Mouse (Mus musculus): Measurements from ENCODE around the gene Nccrp1.

Gene Nccrp1

DNA sequence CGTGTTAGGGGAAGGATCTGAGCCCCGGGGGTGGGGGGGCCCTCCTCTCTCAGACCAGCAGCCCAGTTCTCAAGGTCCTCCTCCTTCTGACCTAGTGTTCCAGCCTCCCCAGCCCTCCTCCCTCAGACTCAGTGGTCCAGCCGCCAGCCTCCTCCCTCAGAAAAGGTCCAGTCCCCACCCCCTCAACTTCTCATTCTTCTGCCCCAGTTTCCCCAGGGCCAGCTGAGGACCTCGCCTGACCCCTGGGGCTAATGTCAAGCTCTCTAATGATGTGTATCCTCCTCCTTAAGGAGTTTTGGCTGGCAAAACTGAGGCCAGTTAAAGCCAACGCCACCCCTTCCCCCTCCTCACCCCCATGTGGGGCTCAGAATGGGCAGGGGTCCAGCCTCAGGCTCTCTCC, at the start of gene Nccrp1:
Nccrp1 (minus strand) TSS at position 101 of the 400 bp plus-strand sequence.
- no peak for DNase-seq (ENCODE audit: low spot score in 2 of 2)

GRCm38 (mm10) chr7:28595751-28596435, 48.8 kb upstream of the Nccrp1 start:
- no peak for DNase-seq (ENCODE audit: low spot score in 2 of 2)

DNA sequence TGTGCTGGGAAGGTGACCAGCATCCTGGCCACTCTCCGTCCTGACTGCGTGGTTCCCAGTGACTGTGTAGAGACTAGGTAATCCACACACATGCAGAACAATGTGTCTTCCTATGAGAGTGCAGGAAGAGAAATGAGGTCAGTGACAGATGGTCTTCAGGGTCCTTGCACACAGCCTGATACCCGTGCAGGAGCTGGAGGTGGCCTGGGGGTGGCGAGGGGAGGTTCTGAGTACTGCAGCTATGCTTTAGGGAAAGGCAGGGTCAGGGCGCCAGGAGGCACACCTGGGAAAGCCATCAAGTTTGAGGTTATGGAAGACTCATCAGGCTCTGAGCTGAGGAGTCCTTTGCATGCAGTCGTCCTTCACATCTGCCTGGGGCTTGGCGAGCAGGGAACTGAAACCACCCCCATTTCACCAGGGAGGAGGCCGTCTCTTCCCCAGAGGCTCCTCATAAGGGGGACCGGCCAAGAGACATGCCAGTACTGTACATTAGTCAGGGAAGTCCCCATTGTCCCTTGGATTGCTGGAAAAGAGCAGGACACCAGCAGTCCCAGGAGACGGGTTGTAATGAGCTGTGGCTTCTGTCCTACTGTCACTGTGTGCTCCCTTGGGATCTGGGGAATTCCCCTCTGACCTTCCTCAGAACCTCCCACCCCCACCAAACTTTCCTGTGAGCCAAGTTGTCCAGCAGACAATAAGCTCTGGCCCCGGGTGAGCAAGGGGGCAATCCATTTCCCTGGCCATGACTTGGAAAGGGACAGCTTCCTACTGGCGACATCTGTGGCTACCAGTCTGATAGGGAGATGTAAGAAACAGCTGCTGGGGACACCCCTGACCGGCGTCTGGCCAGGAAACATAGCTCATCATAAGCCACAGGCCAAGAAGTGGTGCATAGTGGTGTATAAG, 46.4 kb upstream of the Nccrp1 start:
- peak; percentile 17 to 50 for DNase-seq (ENCODE audit: low spot score in 2 of 2)

- DNase-seq (ENCODE audit: low spot score in 2 of 2) = peak in 1 of 2 experiments; percentile 7
These were observed 44.8 kb upstream of the Nccrp1 start for GRCm38 (mm10) chr7:28591862-28592261.

- DNase-seq (ENCODE audit: low spot score in 2 of 2) = no peak
These were observed 40.6 kb upstream of the Nccrp1 start for GRCm38 (mm10) chr7:28587644-28588043.

GRCm38 (mm10) chr7:28586663-28587411, 39.8 kb upstream of the Nccrp1 start:
- DNase-seq (ENCODE audit: low spot score in 2 of 2) = no peak

GRCm38 (mm10) chr7:28585001-28585400, 37.9 kb upstream of the Nccrp1 start:
- DNase-seq (ENCODE audit: low spot score in 2 of 2) = no peak

DNA sequence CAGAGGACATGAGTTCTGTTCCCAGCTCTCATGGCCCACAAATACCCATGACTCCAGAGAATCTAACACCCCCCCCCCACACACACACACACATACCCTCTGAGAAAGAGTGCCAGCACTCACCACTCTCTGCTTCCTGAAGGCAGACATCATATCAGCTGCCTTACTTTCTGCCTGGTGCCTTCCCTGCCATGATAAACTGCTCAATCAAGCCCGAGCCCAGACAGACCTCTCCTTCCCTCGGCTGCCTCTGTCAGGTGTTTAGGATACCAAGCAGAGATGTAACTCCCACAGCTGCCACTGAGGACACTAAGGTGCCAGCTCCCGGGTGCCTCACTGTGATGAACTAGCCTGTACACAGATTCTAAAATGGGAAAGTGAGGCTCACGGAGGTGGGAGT, 37.4 kb upstream of the Nccrp1 start:
- peak in 1 of 2 experiments; percentile 17 for DNase-seq (ENCODE audit: low spot score in 2 of 2)

- DNase-seq (ENCODE audit: low spot score in 2 of 2) = peak; percentile 38 to 41
These were observed 36.7 kb upstream of the Nccrp1 start for GRCm38 (mm10) chr7:28583570-28584344.

DNA sequence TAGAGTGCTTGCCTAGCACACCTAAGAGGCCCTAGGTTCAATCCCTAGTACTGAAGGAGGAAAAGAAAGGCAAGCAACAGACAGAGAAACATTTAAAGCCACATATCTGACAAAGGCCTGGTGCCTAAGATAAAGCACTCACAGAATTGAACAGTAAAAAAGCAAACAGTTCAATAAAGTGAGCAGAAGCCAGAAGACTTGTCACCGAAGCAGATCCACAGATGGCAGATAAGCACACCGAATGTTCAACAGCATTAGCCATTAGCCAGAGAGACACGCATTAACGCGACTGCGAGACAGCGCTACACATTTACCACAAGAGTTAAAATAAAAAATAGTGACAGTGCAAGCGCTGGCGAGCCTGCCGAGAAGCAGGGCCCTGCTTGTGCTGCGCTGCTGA, 35.8 kb upstream of the Nccrp1 start:
- peak in 1 of 2 experiments; percentile 15 for DNase-seq (ENCODE audit: low spot score in 2 of 2)

DNA sequence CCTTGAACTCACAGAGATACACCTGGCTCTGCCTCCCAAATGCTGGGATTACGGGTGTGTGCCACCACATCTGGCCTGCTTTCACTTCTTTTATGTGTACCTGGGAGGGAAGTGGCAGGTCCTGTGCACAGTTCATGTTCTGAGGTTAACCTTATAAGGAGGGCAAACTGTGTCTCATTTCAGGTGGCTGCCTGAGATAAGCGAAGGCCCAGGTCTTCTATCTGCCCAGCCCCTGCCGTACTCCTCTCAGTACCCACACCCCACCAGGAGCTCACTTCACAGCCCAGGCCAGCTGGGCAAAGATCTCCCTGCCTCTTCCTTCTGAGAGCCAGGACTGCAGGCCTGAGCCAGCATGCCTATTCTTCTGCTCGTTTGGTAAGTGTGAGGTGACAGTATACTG, 34.7 kb upstream of the Nccrp1 start:
- peak in 1 of 2 experiments; percentile 65 for DNase-seq (ENCODE audit: low spot score in 2 of 2)

DNA sequence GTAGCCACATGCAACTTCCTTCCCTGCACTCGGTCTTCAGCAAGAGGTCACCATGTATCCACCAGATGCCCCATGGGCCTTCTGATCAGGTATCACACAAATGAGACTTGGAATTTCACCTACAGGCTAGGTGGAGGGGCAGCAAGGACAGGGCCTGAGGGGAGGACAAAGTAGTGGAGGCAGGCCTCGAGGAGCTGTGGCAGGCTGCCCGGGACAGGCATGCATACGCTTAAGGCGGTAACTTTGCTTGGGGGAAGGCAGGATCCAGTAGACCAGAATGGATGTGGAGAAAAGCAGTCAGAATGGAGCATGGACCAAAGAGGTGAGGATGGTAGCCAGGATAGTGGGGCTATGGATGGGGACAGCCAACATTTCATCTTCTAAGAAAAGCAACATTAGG, 32.8 kb upstream of the Nccrp1 start:
- no peak for DNase-seq (ENCODE audit: low spot score in 2 of 2)

DNA sequence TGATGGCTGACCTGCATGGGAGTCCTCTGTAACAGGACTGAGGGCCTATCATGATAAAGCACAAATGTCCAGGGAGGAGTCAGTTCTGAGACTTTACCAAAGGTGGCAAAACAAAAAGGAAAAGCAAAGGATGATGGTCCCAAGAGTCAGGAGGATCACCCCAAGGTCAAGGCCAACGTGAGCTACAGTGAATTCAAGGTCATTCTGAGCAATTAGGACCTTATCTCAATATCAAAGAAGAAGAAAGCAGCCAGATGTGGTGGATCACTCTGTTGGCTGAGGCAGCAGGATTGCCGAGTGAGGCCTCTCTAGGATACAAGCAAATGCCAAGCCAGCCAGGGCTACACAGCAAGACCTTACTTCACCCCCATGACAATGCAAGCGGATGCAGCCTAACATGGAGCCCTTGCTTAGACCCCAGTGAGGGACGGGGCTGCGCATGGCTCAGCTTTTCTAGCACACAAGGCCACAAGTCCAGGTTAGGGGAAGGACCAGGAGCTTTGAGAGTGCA, 31.5 kb upstream of the Nccrp1 start:
- DNase-seq (ENCODE audit: low spot score in 2 of 2) = no peak

- no peak for DNase-seq (ENCODE audit: low spot score in 2 of 2)
These were observed 30.9 kb upstream of the Nccrp1 start for GRCm38 (mm10) chr7:28577826-28578542.

DNA sequence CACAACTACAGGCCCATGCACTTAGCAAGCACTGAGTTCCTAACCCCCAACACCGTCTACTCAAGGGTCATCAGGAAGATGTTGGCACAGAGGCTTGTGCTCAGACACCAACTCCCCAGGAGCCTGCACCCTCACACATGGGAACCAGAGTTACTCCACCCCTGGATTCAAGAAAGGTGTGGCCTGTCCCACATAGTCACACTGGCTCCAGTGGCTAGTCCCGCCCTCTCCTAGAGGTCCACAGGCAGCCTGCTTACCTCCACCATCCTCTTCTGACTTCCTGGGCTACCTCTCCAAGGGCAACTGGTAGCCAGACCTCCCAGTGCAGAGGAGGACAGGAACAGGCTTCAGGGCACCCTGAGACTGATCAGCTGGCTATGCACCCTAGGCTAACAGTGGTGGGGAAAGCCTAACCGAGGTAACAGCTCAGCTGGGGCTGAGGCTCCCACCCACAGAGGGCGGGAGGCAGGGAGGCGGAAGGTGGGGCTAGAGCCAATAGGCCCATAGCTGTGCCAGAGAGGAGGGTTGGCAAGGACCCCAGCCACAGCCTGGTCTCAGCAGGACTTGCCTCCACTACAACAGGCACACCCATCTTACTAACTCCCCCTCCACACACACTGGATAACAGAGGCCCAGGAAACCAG, 29.3 kb upstream of the Nccrp1 start:
- peak in 1 of 2 experiments; percentile 51 for DNase-seq (ENCODE audit: low spot score in 2 of 2)

GRCm38 (mm10) chr7:28575597-28575996, 28.5 kb upstream of the Nccrp1 start:
- DNase-seq (ENCODE audit: low spot score in 2 of 2) = no peak

DNA sequence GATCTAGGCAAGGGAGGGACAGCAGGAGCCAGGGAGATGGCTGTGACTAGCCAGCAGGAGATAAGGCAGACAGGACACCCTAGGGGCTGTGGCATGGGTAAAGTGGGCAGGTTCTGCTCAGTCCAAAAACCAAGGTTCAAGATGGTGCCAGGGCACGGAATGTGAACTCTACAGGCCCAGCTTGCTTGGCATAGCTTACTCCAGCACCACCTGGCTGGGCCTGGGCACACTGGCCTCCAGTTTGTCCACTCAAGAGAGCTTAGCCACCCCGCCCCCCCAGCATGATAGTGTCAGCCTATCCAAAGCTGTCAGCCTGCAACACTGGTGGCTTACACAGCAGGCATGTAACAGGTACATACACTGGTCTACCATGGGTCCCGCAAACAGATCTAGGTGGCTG, 26.2 kb upstream of the Nccrp1 start:
- no peak for DNase-seq (ENCODE audit: low spot score in 2 of 2)

- no peak for DNase-seq (ENCODE audit: low spot score in 2 of 2)
These were observed 25.6 kb upstream of the Nccrp1 start for GRCm38 (mm10) chr7:28572689-28573088.

- DNase-seq (ENCODE audit: low spot score in 2 of 2) = no peak
These were observed 24.1 kb upstream of the Nccrp1 start for GRCm38 (mm10) chr7:28570982-28571682.
